9 mouse cellular contexts compared by ENCODE assay signal in genomic region chr1:193129321-193129720, GRCm38 (mm10). TPM values are rescaled to one million over a fixed set of nuclear protein-coding genes. Genes with fewer than 3 reads are reported as not detected.
A peak's percentile ranks its signal among the peaks of the same experiment; 100 is the strongest.
DNase-seq lines count a peak whose midpoint lies in the region; ATAC-seq and TF ChIP-seq lines count a peak whose summit lies in the region.
"Had no signal": no experiment of that assay in that cellular context is flagged by ENCODE, and none has a peak within 500 bp of the region (broad histone marks: within the 10 kb centered on the region; RNA-seq: fewer than 3 reads in every experiment).

No protein-coding gene starts in this region.

- H3K4me1 ChIP-seq in embryonic facial prominence, embryonic 11.5 days (ENCODE audit: control insufficient read depth, insufficient read depth, low read length): no peaks in the 10 kb centered on the region
- H3K4me1 ChIP-seq in intestine, embryonic 14.5 days (replicated peaks; ENCODE audit: control insufficient read depth, insufficient read depth, low read length): peaks cover 15% of the 10 kb centered on the region

- 22% methylated on average over 5 of the region's 5 CpGs for WGBS in embryonic facial prominence, embryonic 11.5 days
- 28% methylated on average over 5 of the region's 5 CpGs for WGBS in intestine, embryonic 14.5 days

- DNase-seq in layer of hippocampus, adult 2 months (ENCODE audit: low spot score in 2 of 2): no peak
- DNase-seq in layer of hippocampus, adult 9-11 months: no peak
- no peak for DNase-seq in embryonic facial prominence, embryonic 11.5 days (ENCODE audit: low spot score)
- DNase-seq in intestine, embryonic 14.5 days (ENCODE audit: low spot score): no peak
- DNase-seq in frontal cortex, adult 2 months (ENCODE audit: extremely low spot score in 1 of 2, low spot score in 1 of 2): no peak
- no peak for DNase-seq in frontal cortex, postnatal 14 days (ENCODE audit: low spot score in 2 of 2)
- no peak for DNase-seq in kidney, adult 18-20 months

- H3K9me3 ChIP-seq in embryonic facial prominence, embryonic 11.5 days (replicated peaks; ENCODE audit: control insufficient read depth, low read length): no peaks in the 10 kb centered on the region
- H3K9me3 ChIP-seq in intestine, embryonic 14.5 days (ENCODE audit: control insufficient read depth, low read length): no peaks in the 10 kb centered on the region

- peak overlapping the region; percentile 70 for H3K9ac ChIP-seq in embryonic facial prominence, embryonic 11.5 days (replicated peaks; ENCODE audit: low read length)
- peak overlapping the region; percentile 75 for H3K9ac ChIP-seq in intestine, embryonic 14.5 days (ENCODE audit: low read length)

- TF ChIP-seq POLR2A in myocyte (IDR thresholded peaks at IDR 0.05; ENCODE audit: insufficient read length, low read depth): no peak

- H3K36me3 ChIP-seq in embryonic facial prominence, embryonic 11.5 days (replicated peaks; ENCODE audit: control insufficient read depth, insufficient read depth, low read depth, low read length): no peaks in the 10 kb centered on the region; the same call in 1 of the 2 replicates
- H3K36me3 ChIP-seq in intestine, embryonic 14.5 days (ENCODE audit: control insufficient read depth, insufficient read depth, low read length): peaks cover 30% of the 10 kb centered on the region
- H3K36me3 ChIP-seq in myocyte (ENCODE audit: control insufficient read depth, insufficient read depth): peaks cover 16% of the 10 kb centered on the region

- no peak for ATAC-seq in embryonic facial prominence, embryonic 11.5 days (replicated peaks; ENCODE audit: insufficient number of reproducible peaks, low FRiP score, low TSS enrichment, low read depth)
- no peak for ATAC-seq in intestine, embryonic 14.5 days (replicated peaks; ENCODE audit: low FRiP score, low TSS enrichment, low read depth)

- H3K27ac ChIP-seq in layer of hippocampus, adult 2 months: peak overlapping the region; percentile 84
- H3K27ac ChIP-seq in embryonic facial prominence, embryonic 11.5 days (replicated peaks; ENCODE audit: low read depth, low read length): no peak overlapping the region
- H3K27ac ChIP-seq in intestine, embryonic 14.5 days (ENCODE audit: low read depth): no peak overlapping the region

- peaks cover 31% of the 10 kb centered on the region for H3K79me2 ChIP-seq in myocyte (ENCODE audit: control insufficient read depth, insufficient read depth)

- peak overlapping the region; percentile 37 for H3ac ChIP-seq in myocyte (ENCODE audit: control insufficient read depth, insufficient read length)

- H3K4me3 ChIP-seq in layer of hippocampus, adult 2 months: peak overlapping the region; percentile 72
- peak overlapping the region; percentile 71 for H3K4me3 ChIP-seq in embryonic facial prominence, embryonic 11.5 days (ENCODE audit: low read depth, low read length)
- peak overlapping the region; percentile 85 for H3K4me3 ChIP-seq in intestine, embryonic 14.5 days (ENCODE audit: low read depth, low read length)
- H3K4me3 ChIP-seq in myocyte: peak overlapping the region; percentile 59

- no peaks in the 10 kb centered on the region for H3K27me3 ChIP-seq in embryonic facial prominence, embryonic 11.5 days (ENCODE audit: control insufficient read depth, insufficient read depth, low read length)
- no peaks in the 10 kb centered on the region for H3K27me3 ChIP-seq in intestine, embryonic 14.5 days (replicated peaks; ENCODE audit: control insufficient read depth, insufficient read depth, low read length)
- no peaks in the 10 kb centered on the region for H3K27me3 ChIP-seq in myocyte (ENCODE audit: control insufficient read depth, insufficient read depth, insufficient read length)

- no peak for TF ChIP-seq CTCF in layer of hippocampus, adult 2 months (conservative IDR thresholded peaks at IDR 0.05)

- peak overlapping the region; percentile 41 for H3K4me2 ChIP-seq in embryonic facial prominence, embryonic 11.5 days (ENCODE audit: low read depth, low read length)
- peak overlapping the region; percentile 54 for H3K4me2 ChIP-seq in intestine, embryonic 14.5 days (ENCODE audit: low read length)
- peak overlapping the region; percentile 80 for H3K4me2 ChIP-seq in myocyte (ENCODE audit: low read depth)

TF ChIP-seq in myocyte, 11 proteins besides CTCF, POLR2A, EP300 and RAD21:
- TF ChIP-seq MYOG (IDR thresholded peaks at IDR 0.05; ENCODE audit: control insufficient read depth in 1 of 3, insufficient read depth in 1 of 3, insufficient read length in 2 of 3, low read depth in 2 of 3): no peak
- no peak for TF ChIP-seq E2F4 (IDR thresholded peaks at IDR 0.05; ENCODE audit: insufficient read depth)
- TF ChIP-seq USF1 (IDR thresholded peaks at IDR 0.05; ENCODE audit: low read depth): no peak
- no peak for TF ChIP-seq POLR2AphosphoS2 (IDR thresholded peaks at IDR 0.05; ENCODE audit: insufficient read length, low read depth)
- no peak for TF ChIP-seq TCF12 (IDR thresholded peaks at IDR 0.05; ENCODE audit: insufficient read depth, poor library complexity, severe bottlenecking)
- no peak for TF ChIP-seq MYOD1 (IDR thresholded peaks at IDR 0.05; ENCODE audit: control insufficient read depth in 1 of 3, insufficient read length in 2 of 3, low read depth in 2 of 3)
- TF ChIP-seq SRF (IDR thresholded peaks at IDR 0.05; ENCODE audit: control insufficient read depth, insufficient read length, low read depth): no peak
- TF ChIP-seq MAX (IDR thresholded peaks at IDR 0.05; ENCODE audit: low read depth): no peak
- TF ChIP-seq CEBPB (IDR thresholded peaks at IDR 0.05; ENCODE audit: insufficient read depth, poor library complexity, severe bottlenecking): no peak
- TF ChIP-seq TCF3 (IDR thresholded peaks at IDR 0.05; ENCODE audit: insufficient read length, low read depth): no peak
- TF ChIP-seq REST (IDR thresholded peaks at IDR 0.05; ENCODE audit: insufficient read depth, insufficient read length): no peak

RNA-seq across cellular contexts. Expression of gene Diexf, which starts 0.8 kb away (rescaled TPM):
- total RNA-seq in layer of hippocampus, adult 2 months (2021): 10 to 100 TPM; 22.9 to 24.8 TPM
- 8.6 and 11.1 TPM in 2 replicates for polyA plus RNA-seq in embryonic facial prominence, embryonic 11.5 days (2014; fragmentation: Nextera tagmentation; extraction: Ambion mirVana)
- polyA plus RNA-seq in intestine, embryonic 14.5 days (2014; fragmentation: Nextera tagmentation; extraction: Ambion mirVana): 11.2 and 12.1 TPM in 2 replicates
- 13.3 TPM for polyA plus RNA-seq in myocyte (2012; fragmentation: generic; extraction: Trizol)
- polyA plus RNA-seq in frontal cortex, adult 2 months (2012; rRNA removed): 17.9 and 18.5 TPM in 2 replicates

RNA-seq across cellular contexts. Expression of gene Irf6, which starts 23.6 kb away (rescaled TPM):
- under 1 TPM; 0.49 to 0.66 TPM for total RNA-seq in layer of hippocampus, adult 2 months (2021)
- 15.4 and 16.1 TPM in 2 replicates for polyA plus RNA-seq in embryonic facial prominence, embryonic 11.5 days (2014; fragmentation: Nextera tagmentation; extraction: Ambion mirVana)
- 69.1 and 71.5 TPM in 2 replicates for polyA plus RNA-seq in intestine, embryonic 14.5 days (2014; fragmentation: Nextera tagmentation; extraction: Ambion mirVana)
- polyA plus RNA-seq in myocyte (2012; fragmentation: generic; extraction: Trizol): 0.73 TPM
- polyA plus RNA-seq in frontal cortex, adult 2 months (2012; rRNA removed): 0.84 and 1.9 TPM in 2 replicates
- total RNA-seq: granulocyte monocyte progenitor cell, adult 5-6 weeks had no signal

RNA-seq across cellular contexts. Expression of gene A130010J15Rik, which starts 38.5 kb away (rescaled TPM):
- total RNA-seq in layer of hippocampus, adult 2 months (2021): 1 to 10 TPM; 5.1 to 5.3 TPM
- 17.6 and 18.0 TPM in 2 replicates for polyA plus RNA-seq in embryonic facial prominence, embryonic 11.5 days (2014; fragmentation: Nextera tagmentation; extraction: Ambion mirVana)
- 15.6 and 17.1 TPM in 2 replicates for polyA plus RNA-seq in intestine, embryonic 14.5 days (2014; fragmentation: Nextera tagmentation; extraction: Ambion mirVana)
- polyA plus RNA-seq in myocyte (2012; fragmentation: generic; extraction: Trizol): 5.1 TPM
- polyA plus RNA-seq in frontal cortex, adult 2 months (2012; rRNA removed): 3.6 and 4.8 TPM in 2 replicates
